Mouse (Mus musculus): Measurements from ENCODE around the gene Macrod2. TPM values are rescaled to one million over a fixed set of nuclear protein-coding genes. Genes with fewer than 3 reads are reported as not detected.

The Macrod2 gene
- polyA plus RNA-seq, 1 experiment from 2014 or later: 75.4 TPM

DNA sequence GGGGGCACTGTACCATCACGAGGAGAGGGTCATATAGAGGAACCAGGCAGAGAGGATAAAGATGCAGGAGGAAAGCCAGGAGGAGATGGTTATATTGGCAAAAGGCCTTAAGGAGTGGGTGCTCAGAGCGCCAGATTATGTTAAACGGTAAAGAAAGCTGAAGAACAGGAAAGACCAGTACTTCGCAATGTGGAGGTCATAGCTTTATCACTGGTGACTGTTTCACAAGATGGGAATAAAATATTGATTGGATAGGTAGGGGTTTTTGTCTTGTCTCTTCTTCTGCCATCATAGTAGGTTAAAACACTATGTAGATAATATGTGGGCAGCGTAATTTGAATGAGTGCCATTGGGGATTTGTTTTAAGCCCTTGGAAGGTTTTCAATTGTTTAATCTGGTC, 816.2 kb downstream of the Macrod2 start:
- Histone ChIP-seq H3K27me3 (no peaks in the 10 kb centered on the region), H3K4me2 (replicated peaks) (no peak overlapping the region), H3K36me3 (no peaks in the 10 kb centered on the region), H3K9me3 (no peaks in the 10 kb centered on the region), H3K4me1 (replicated peaks) (no peaks in the 10 kb centered on the region), H3K27ac (no peak overlapping the region), H3K9ac (replicated peaks) (no peak overlapping the region), H3K4me3 (replicated peaks) (no peak overlapping the region)
- 92% methylated on average over 5 of the region's 5 CpGs for WGBS
- ATAC-seq: no peak

DNA sequence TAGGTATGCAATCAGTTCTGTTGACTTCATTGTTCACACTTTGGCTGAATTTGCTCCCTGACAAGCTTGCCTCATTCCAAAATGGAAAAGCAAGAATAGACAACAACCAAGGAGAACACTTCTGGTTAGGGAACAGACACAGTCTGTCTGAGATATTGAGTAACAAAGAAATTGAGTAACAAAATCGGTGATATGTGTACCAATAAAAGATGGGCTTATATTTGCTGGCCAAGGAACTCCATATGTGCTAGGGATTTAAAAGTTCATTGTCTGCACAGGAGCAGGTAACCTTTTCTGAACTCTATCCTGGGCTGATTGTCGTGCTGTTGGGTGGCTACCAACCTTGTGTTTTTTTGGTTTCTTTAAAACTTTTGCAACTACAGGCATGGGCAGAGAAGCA, 817.2 kb downstream of the Macrod2 start:
- 91% methylated on average over 2 of the region's 2 CpGs for WGBS
- H3K27ac ChIP-seq: no peak overlapping the region
- no peak overlapping the region for H3K4me3 ChIP-seq (replicated peaks)
- no peaks in the 10 kb centered on the region for H3K9me3 ChIP-seq
- no peaks in the 10 kb centered on the region for H3K4me1 ChIP-seq (replicated peaks)
- H3K9ac ChIP-seq (replicated peaks): no peak overlapping the region
- no peaks in the 10 kb centered on the region for H3K36me3 ChIP-seq
- no peak overlapping the region for H3K4me2 ChIP-seq (replicated peaks)
- no peak for ATAC-seq
- H3K27me3 ChIP-seq: no peaks in the 10 kb centered on the region

DNA sequence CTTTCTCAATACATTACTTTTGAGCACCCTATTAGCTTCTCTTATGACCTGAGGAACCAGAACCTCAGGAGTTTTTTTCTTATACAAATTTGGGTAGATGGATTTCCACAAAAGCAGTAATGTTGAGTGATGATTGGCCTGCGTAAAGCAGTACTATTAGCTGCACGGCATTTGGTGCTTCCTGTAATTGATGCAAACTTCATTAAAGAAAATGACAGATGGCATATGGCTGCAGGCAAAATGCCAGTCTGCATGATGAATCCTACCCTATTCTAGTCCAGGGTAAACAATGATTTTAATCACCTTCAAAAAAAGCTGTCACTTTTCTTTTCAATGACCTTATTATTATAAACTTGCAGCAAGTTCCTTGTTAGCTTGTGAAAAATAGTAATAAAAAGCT, 822.4 kb downstream of the Macrod2 start:
- peak; percentile 76 for ATAC-seq
- Histone ChIP-seq H3K27ac (no peak overlapping the region), H3K9ac (replicated peaks) (no peak overlapping the region), H3K4me3 (replicated peaks) (no peak overlapping the region), H3K27me3 (no peaks in the 10 kb centered on the region), H3K4me1 (replicated peaks) (0 out of 2 replicates have a peak, but pooled peaks cover 4% of the 10 kb centered on the region), H3K9me3 (peaks cover 8% of the 10 kb centered on the region; the same call in 1 of the 2 replicates), H3K36me3 (no peaks in the 10 kb centered on the region), H3K4me2 (replicated peaks) (no peak overlapping the region)
- 49% methylated on average over 2 of the region's 2 CpGs for WGBS

DNA sequence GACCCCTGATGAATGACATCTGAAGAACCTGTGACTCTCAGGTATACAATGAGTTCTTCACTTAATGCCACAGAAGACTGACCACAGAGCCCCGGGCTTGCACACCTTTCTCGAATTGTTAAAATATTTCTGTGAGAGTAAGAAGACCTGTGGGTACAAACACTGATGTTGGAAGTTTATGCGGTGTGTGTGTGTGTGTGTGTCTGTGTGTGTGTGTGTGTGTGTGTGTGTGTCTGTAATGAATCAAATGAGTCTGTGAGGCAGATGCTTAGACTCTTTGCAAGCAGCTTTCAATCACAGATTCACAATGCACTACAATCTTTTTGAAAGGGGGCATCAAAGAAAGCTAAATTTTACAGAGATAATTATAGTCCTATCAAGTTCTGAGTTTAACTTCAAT, 822.8 kb downstream of the Macrod2 start:
- H3K27ac ChIP-seq: no peak overlapping the region
- no peak overlapping the region for H3K9ac ChIP-seq (replicated peaks)
- H3K4me3 ChIP-seq (replicated peaks): no peak overlapping the region
- H3K4me2 ChIP-seq (replicated peaks): no peak overlapping the region
- H3K27me3 ChIP-seq: no peaks in the 10 kb centered on the region
- peaks cover 8% of the 10 kb centered on the region; the same call in 1 of the 2 replicates for H3K9me3 ChIP-seq
- H3K4me1 ChIP-seq (replicated peaks): 0 out of 2 replicates have a peak, but pooled peaks cover 4% of the 10 kb centered on the region
- ATAC-seq: no peak; the same call in 1 of the 2 replicates
- WGBS: 84% methylated on average over 3 of the region's 3 CpGs
- H3K36me3 ChIP-seq: no peaks in the 10 kb centered on the region

DNA sequence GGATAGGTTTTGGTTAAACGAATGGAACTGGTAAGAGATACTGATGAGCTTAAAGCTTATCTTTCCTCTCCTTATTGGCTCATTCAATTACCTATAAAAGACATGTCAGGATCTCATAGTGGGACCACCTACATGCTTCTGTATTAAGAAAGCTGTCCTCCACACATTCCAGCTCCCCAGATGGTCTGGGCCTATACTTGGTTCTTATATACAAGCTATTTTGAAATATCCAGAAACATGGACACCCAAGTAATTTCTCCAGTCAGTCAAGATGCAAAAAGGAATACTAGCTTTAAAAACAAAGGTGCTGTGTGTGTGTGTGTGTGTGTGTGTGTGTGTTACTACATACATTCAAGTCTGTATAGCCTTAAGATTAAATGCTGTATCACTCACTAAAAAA, 833.7 kb downstream of the Macrod2 start:
- ATAC-seq: no peak
- no peaks in the 10 kb centered on the region for H3K36me3 ChIP-seq
- H3K4me2 ChIP-seq (replicated peaks): no peak overlapping the region
- H3K27ac ChIP-seq: no peak overlapping the region
- no peaks in the 10 kb centered on the region for H3K27me3 ChIP-seq
- no peak overlapping the region for H3K9ac ChIP-seq (replicated peaks)
- WGBS: 85% methylated on average over 1 of the region's 1 CpGs
- peaks cover 12% of the 10 kb centered on the region for H3K4me1 ChIP-seq (replicated peaks)
- H3K4me3 ChIP-seq (replicated peaks): no peak overlapping the region
- no peaks in the 10 kb centered on the region for H3K9me3 ChIP-seq

DNA sequence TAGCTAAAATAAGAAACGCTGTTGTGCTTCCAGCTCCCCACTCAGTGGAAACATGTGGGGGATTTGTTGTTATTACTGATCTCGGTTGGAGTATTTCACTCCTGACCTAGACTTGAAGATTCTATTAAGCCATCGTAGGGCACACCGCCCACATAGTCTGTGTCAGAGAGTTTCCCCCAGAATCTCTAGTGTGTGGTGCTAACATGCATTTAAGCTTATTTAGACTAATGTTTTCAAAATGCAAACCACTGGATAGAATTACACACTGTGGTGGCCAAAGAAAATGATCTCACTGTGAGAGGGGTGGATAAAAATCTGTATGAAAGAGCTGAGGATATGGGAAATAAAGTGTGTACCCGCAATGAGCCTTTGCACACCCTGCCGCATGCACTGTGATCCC, 834.7 kb downstream of the Macrod2 start:
- no peaks in the 10 kb centered on the region for H3K9me3 ChIP-seq
- peaks cover 12% of the 10 kb centered on the region for H3K4me1 ChIP-seq (replicated peaks)
- no peak overlapping the region for H3K4me3 ChIP-seq (replicated peaks)
- H3K36me3 ChIP-seq: no peaks in the 10 kb centered on the region
- no peak overlapping the region for H3K4me2 ChIP-seq (replicated peaks)
- H3K27me3 ChIP-seq: no peaks in the 10 kb centered on the region
- 49% methylated on average over 6 of the region's 6 CpGs for WGBS
- no peak overlapping the region for H3K9ac ChIP-seq (replicated peaks)
- H3K27ac ChIP-seq: no peak overlapping the region
- no peak for ATAC-seq

DNA sequence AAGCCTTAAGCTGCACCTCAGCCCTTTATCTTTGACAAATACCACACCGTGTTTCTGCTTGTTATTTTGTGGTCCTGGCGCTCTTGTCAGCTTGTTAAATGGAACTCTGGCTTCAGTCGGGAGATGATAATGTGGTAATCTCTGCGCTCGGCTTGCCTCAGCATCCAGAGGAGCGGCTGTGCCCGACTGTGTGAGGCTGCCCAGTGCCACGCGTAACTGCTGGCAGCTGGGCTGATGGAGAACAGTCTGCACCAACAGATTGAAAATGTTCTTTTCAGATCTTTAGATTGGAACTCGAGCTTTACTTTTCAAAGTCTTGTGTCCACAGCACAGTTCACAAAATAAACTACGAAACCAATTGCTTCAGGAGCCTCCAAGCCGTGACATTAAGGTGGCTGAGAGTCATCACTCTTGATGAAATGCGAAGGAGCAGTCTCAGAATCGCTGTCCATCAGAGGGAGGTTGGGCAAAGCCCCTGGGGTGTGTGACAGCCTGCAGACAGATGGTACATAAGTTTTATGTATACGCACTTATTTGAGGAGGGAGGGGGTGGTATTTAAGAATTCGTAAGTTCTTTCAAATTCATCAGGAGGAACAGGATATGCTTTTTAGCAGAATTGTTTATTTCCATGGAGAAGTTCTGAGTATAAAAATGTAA, 836.0 kb downstream of the Macrod2 start:
- WGBS: 21% methylated on average over 16 of the region's 16 CpGs
- peak; percentile 88 for ATAC-seq
- H3K36me3 ChIP-seq: no peaks in the 10 kb centered on the region
- H3K4me1 ChIP-seq (replicated peaks): peaks cover 12% of the 10 kb centered on the region
- 0 out of 2 replicates have a peak overlapping the region, but pooled peaks have one; percentile 6 for H3K9ac ChIP-seq (replicated peaks)
- peak overlapping the region; percentile 9; the same call in 1 of the 2 replicates for H3K4me3 ChIP-seq (replicated peaks)
- no peaks in the 10 kb centered on the region for H3K9me3 ChIP-seq
- 0 out of 2 replicates have a peak overlapping the region, but pooled peaks have one; percentile 25 for H3K27ac ChIP-seq
- H3K4me2 ChIP-seq (replicated peaks): peak overlapping the region; percentile 40
- no peaks in the 10 kb centered on the region for H3K27me3 ChIP-seq

DNA sequence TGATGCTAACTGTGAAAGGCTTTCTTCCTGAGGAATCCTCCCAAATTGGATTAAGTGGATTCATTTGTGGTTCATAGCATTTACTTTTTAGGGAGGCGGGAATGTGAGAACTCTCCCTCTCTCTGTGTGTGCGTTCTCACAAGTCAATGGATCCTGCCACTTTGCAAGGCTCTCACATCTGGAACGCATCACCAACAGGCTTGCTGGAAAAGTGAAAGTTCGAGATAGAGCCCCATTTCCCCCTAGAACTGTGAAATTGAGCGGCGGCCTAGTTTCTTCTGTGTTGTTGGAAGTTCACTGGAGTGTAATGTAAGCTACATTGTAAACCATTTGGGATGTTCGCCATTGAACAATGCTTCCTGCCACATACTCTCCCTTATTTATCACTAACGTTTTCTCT, 839.2 kb downstream of the Macrod2 start:
- Histone ChIP-seq H3K4me3 (replicated peaks) (no peak overlapping the region), H3K9ac (replicated peaks) (no peak overlapping the region), H3K4me1 (replicated peaks) (peaks cover 12% of the 10 kb centered on the region), H3K4me2 (replicated peaks) (no peak overlapping the region), H3K9me3 (no peaks in the 10 kb centered on the region), H3K27me3 (no peaks in the 10 kb centered on the region), H3K36me3 (no peaks in the 10 kb centered on the region), H3K27ac (no peak overlapping the region)
- no peak for ATAC-seq
- WGBS: 58% methylated on average over 8 of the region's 8 CpGs

DNA sequence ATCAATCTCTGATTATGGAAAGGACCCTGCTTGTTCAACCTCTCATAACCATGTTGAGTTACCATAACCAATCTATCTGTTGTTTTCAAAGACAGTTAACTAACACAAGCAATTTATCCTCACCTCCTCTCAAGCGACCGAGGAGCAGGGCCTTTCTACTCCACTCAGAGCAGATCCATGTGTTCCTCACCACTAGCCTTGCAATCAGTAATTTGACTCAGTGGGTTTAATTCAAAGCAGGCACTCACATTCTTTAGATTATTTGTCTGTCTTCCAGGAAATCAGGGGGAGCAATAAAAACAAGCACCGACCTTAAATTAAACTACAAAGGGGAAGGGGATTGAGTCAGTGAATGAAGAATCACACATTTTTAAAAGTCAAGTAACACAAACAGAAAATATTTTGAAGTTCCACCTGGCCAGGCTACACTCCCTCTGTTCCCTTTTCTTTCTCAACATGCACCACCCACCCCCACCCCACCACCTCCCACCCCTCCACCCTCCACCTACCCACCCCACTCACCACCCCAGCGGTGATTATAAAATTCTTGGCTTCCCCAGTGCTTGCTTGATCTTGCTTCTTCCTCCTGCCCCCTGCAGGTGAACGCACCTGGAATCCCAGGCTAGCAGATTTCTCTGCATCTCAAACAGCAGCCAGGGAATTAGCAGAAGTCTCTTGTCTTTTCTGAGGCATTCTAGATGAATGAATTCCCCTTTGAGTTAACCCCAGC, 839.8 kb downstream of the Macrod2 start:
- peaks cover 12% of the 10 kb centered on the region for H3K4me1 ChIP-seq (replicated peaks)
- no peaks in the 10 kb centered on the region for H3K36me3 ChIP-seq
- H3K27ac ChIP-seq: no peak overlapping the region
- 52% methylated on average over 5 of the region's 5 CpGs for WGBS
- no peak overlapping the region for H3K4me2 ChIP-seq (replicated peaks)
- H3K9ac ChIP-seq (replicated peaks): no peak overlapping the region
- ATAC-seq: no peak
- H3K27me3 ChIP-seq: no peaks in the 10 kb centered on the region
- H3K9me3 ChIP-seq: no peaks in the 10 kb centered on the region
- no peak overlapping the region for H3K4me3 ChIP-seq (replicated peaks)

DNA sequence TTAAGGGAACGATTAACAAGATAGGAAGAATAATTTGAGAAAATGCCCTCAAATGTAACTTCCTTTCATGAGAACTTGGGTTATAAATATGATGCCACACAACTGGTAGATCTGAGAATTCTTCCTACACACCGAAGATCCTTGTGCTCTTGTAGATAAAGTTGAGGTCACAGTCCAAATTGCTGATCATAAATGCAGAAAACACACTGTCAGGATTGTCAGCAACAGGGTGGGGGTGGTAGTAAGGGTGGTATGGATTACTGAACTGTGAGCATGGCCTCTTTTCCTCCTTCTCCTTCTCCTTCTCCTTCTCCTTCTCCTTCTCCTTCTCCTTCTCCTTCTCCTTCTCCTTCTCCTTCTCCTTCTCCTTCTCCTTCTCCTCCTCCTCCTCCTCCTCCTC, 852.6 kb downstream of the Macrod2 start:
- Histone ChIP-seq H3K4me2 (replicated peaks) (no peak overlapping the region), H3K9me3 (no peaks in the 10 kb centered on the region), H3K4me3 (replicated peaks) (no peak overlapping the region), H3K27ac (no peak overlapping the region), H3K36me3 (no peaks in the 10 kb centered on the region), H3K4me1 (replicated peaks) (no peaks in the 10 kb centered on the region), H3K9ac (replicated peaks) (no peak overlapping the region), H3K27me3 (no peaks in the 10 kb centered on the region)
- no peak for ATAC-seq
- WGBS: 100% methylated on average over 2 of the region's 2 CpGs

DNA sequence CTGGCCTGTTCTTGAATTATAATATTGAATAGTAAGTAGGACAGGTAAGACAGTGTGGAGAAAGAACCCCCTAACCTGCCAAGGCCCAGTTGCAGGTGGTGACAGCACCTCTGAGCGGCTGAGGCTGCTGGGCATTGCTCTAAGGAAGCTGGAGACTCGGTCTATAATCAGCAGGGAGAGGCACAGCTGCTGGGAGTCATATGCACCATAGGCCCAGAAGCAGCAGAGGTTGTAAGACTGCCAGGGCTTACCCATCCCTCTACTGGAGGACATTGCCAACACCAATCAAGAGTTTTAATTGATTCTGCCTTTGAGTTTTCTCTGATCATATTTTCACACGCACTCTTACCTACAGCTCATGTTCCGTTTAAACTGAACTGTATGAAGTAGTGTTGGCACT, 869.5 kb downstream of the Macrod2 start:
- no peaks in the 10 kb centered on the region for H3K36me3 ChIP-seq
- ATAC-seq: no peak

DNA sequence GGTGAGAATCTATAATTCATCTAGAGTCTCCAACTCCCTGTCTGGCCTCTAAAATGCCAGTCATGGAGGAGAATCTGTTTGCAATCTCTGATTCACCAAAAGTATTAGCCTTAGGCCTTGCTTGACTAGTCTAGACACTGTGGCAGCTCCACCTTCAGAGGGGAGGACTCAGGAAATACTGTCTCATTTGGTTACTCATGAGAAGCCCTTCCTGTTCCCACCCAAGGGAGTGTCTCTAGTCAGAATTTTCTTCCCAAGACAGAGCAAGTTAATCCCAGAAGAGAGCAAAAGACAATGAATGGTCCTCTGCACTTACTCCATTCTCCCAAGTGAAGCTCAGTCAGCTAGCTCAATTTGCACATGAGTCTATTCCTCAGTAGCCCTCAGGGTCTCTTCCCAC, 871.5 kb downstream of the Macrod2 start:
- Histone ChIP-seq H3K9ac (replicated peaks) (no peak overlapping the region), H3K27ac (no peak overlapping the region), H3K36me3 (no peaks in the 10 kb centered on the region), H3K9me3 (no peaks in the 10 kb centered on the region), H3K4me2 (replicated peaks) (no peak overlapping the region), H3K4me1 (replicated peaks) (no peaks in the 10 kb centered on the region), H3K4me3 (replicated peaks) (no peak overlapping the region), H3K27me3 (no peaks in the 10 kb centered on the region)
- ATAC-seq: no peak

More for the DNA sequence above, 869.5 kb downstream of the Macrod2 start:
- no peak overlapping the region for H3K4me3 ChIP-seq (replicated peaks)
- H3K4me2 ChIP-seq (replicated peaks): no peak overlapping the region
- no peaks in the 10 kb centered on the region for H3K4me1 ChIP-seq (replicated peaks)
- no peak overlapping the region for H3K9ac ChIP-seq (replicated peaks)
- no peak overlapping the region for H3K27ac ChIP-seq
- H3K9me3 ChIP-seq: no peaks in the 10 kb centered on the region
- 75% methylated on average over 4 of the region's 4 CpGs for WGBS
- no peaks in the 10 kb centered on the region for H3K27me3 ChIP-seq
